Comparison of ENCODE assay signal across 16 mouse cellular contexts in genomic region chr3:87529568-87529967, GRCm38 (mm10). TPM values are rescaled to one million over a fixed set of nuclear protein-coding genes. Genes with fewer than 3 reads are reported as not detected.
DNase-seq lines count a peak whose midpoint lies in the region; ATAC-seq and TF ChIP-seq lines count a peak whose summit lies in the region.
"Had no signal": no experiment of that assay in that cellular context is flagged by ENCODE, and none has a peak within 500 bp of the region (broad histone marks: within the 10 kb centered on the region; RNA-seq: fewer than 3 reads in every experiment).

No protein-coding gene starts in this region.

- H3K4me2 ChIP-seq in limb, embryonic 15.5 days = no peak overlapping the region
- H3K4me2 ChIP-seq in midbrain, embryonic 14.5 days (ENCODE audit: low read length) = no peak overlapping the region
- H3K4me2 ChIP-seq: neural tube, embryonic 12.5 days; stomach, embryonic 15.5 days had no signal

- peaks cover 64% of the 10 kb centered on the region for H3K36me3 ChIP-seq in limb, embryonic 15.5 days
- H3K36me3 ChIP-seq in limb, embryonic 10.5 days = peaks cover 76% of the 10 kb centered on the region
- peaks cover 71% of the 10 kb centered on the region for H3K36me3 ChIP-seq in midbrain, embryonic 14.5 days (ENCODE audit: control insufficient read depth, insufficient read depth, low read length)

- TF ChIP-seq CTCF in cerebellum, adult 2 months (IDR thresholded peaks at IDR 0.05; ENCODE audit: borderline replicate concordance, insufficient read depth, low read depth, low read length) = no peak

- WGBS in limb, embryonic 15.5 days = 70% methylated on average over 11 of the region's 11 CpGs
- 89% methylated on average over 11 of the region's 11 CpGs for WGBS in limb, embryonic 10.5 days
- WGBS in midbrain, embryonic 14.5 days = 96% methylated on average over 11 of the region's 11 CpGs
- WGBS in cerebellum, adult 2 months = 93% methylated on average over 11 of the region's 11 CpGs

- TF ChIP-seq POLR2A in cerebellum, adult 2 months (IDR thresholded peaks at IDR 0.05; ENCODE audit: borderline replicate concordance, insufficient read depth, low read length) = no peak

- H3K9ac ChIP-seq in limb, embryonic 15.5 days = no peak overlapping the region
- H3K9ac ChIP-seq in midbrain, embryonic 14.5 days (replicated peaks; ENCODE audit: low read length) = no peak overlapping the region
- H3K9ac ChIP-seq: neural tube, embryonic 12.5 days; stomach, embryonic 15.5 days had no signal

- peaks cover 17% of the 10 kb centered on the region for H3K4me1 ChIP-seq in limb, embryonic 15.5 days
- H3K4me1 ChIP-seq in limb, embryonic 10.5 days = peaks cover 15% of the 10 kb centered on the region
- H3K4me1 ChIP-seq in midbrain, embryonic 14.5 days (ENCODE audit: control insufficient read depth, insufficient read depth, low read length) = peaks cover 16% of the 10 kb centered on the region
- peaks cover 12% of the 10 kb centered on the region; the same call in 1 of the 2 replicates for H3K4me1 ChIP-seq in cerebellum, adult 2 months (ENCODE audit: control insufficient read depth, insufficient read depth, low read length)

- no peaks in the 10 kb centered on the region for H3K9me3 ChIP-seq in limb, embryonic 15.5 days
- H3K9me3 ChIP-seq in limb, embryonic 10.5 days (replicated peaks) = no peaks in the 10 kb centered on the region
- H3K9me3 ChIP-seq in midbrain, embryonic 14.5 days (ENCODE audit: control insufficient read depth, low read length) = no peaks in the 10 kb centered on the region
- H3K9me3 ChIP-seq: midbrain, embryonic 10.5 days; neural tube, embryonic 12.5 days; stomach, embryonic 15.5 days had no signal

- peak overlapping the region; percentile 8; the same call in 1 of the 2 replicates for H3K27ac ChIP-seq in limb, embryonic 15.5 days
- H3K27ac ChIP-seq in limb, embryonic 10.5 days = no peak overlapping the region
- H3K27ac ChIP-seq in midbrain, embryonic 14.5 days (replicated peaks; ENCODE audit: low read depth, low read length) = no peak overlapping the region
- H3K27ac ChIP-seq in cerebellum, adult 2 months (ENCODE audit: insufficient read depth, low read length) = no peak overlapping the region
- H3K27ac ChIP-seq: midbrain, embryonic 10.5 days; neural tube, embryonic 12.5 days; stomach, embryonic 15.5 days had no signal

- no peak overlapping the region for H3K4me3 ChIP-seq in limb, embryonic 15.5 days
- no peak overlapping the region for H3K4me3 ChIP-seq in limb, embryonic 10.5 days
- H3K4me3 ChIP-seq in midbrain, embryonic 14.5 days (replicated peaks; ENCODE audit: low read depth, low read length) = no peak overlapping the region
- no peak overlapping the region for H3K4me3 ChIP-seq in cerebellum, adult 2 months (replicated peaks; ENCODE audit: insufficient read depth, low read depth, low read length)
- H3K4me3 ChIP-seq: midbrain, embryonic 10.5 days; neural tube, embryonic 12.5 days; stomach, embryonic 15.5 days had no signal

- H3K27me3 ChIP-seq in limb, embryonic 15.5 days = no peaks in the 10 kb centered on the region
- no peaks in the 10 kb centered on the region for H3K27me3 ChIP-seq in limb, embryonic 10.5 days (ENCODE audit: low read depth, poor library complexity, severe bottlenecking)
- no peaks in the 10 kb centered on the region for H3K27me3 ChIP-seq in midbrain, embryonic 14.5 days (ENCODE audit: control insufficient read depth, insufficient read depth, low read length)
- no peaks in the 10 kb centered on the region for H3K27me3 ChIP-seq in cerebellum, adult 2 months (ENCODE audit: control insufficient read depth, insufficient read depth, low read length)
- H3K27me3 ChIP-seq: neural tube, embryonic 12.5 days; stomach, embryonic 15.5 days had no signal

- no peak for DNase-seq in limb, embryonic 10.5 days (ENCODE audit: low spot score)
- peak; percentile 90 for DNase-seq in T-cell, adult 2 months (ENCODE audit: low spot score)
- DNase-seq in thymus, postnatal 14 days = peak; percentile 79
- DNase-seq in midbrain, embryonic 14.5 days = no peak
- DNase-seq in cerebellum, adult 2 months = no peak
- DNase-seq in right cerebral cortex, postnatal 14 days = no peak
- DNase-seq: adrenal gland, postnatal 14 days; gastrocnemius, postnatal 25 days; kidney, postnatal 36 days; retina, postnatal 1 day had no signal

- ATAC-seq in limb, embryonic 15.5 days (ENCODE audit: insufficient number of reproducible peaks, low FRiP score, low TSS enrichment, low read depth) = no peak
- ATAC-seq in monocyte, adult 5-6 weeks (replicated peaks; ENCODE audit: insufficient number of reproducible peaks, low FRiP score, low TSS enrichment, poor library complexity, severe bottlenecking) = peak; percentile 53
- ATAC-seq in midbrain, embryonic 14.5 days (ENCODE audit: low FRiP score, low TSS enrichment) = no peak
- ATAC-seq: forebrain, embryonic 14.5 days had no signal

RNA-seq across cellular contexts. Expression of gene Etv3, which starts 4.4 kb away (rescaled TPM):
- polyA plus RNA-seq in limb, embryonic 15.5 days (2015; fragmentation: Nextera tagmentation; extraction: Ambion mirVana) = 22.7 and 27.7 TPM in 2 replicates
- polyA plus RNA-seq in limb, embryonic 10.5 days (2016; fragmentation: Nextera tagmentation; extraction: Ambion mirVana) = 12.1 and 13.9 TPM in 2 replicates
- 33.2 to 39.3 TPM (median 38.3 TPM) in 3 replicates for total RNA-seq in monocyte, adult 5-6 weeks (2017)
- polyA plus RNA-seq in midbrain, embryonic 14.5 days (2014; fragmentation: Nextera tagmentation; extraction: Ambion mirVana) = 7.0 and 8.3 TPM in 2 replicates
- polyA plus RNA-seq in cerebellum, adult 2 months (2012; rRNA removed) = 17.3 and 18.3 TPM in 2 replicates

Comparison
In these comparisons a context has a peak if more than half of its experiments do, and no peak if none do; other contexts are left out.
1. DNase-seq: peak in T-cell, adult 2 months (single experiment) and thymus, postnatal 14 days (single experiment); none in limb, embryonic 10.5 days (single experiment), midbrain, embryonic 14.5 days (single experiment), cerebellum, adult 2 months (0 of 2) and right cerebral cortex, postnatal 14 days (single experiment).